Mouse (Mus musculus) liver, adult 2 months (tissue): Measurements from ENCODE around the gene Slc7a4.

Source experiments
- CTCF ChIP-seq: fragments of 200-500 bp; IDR thresholded peaks from 2 replicates; pipeline ENCODE4 v1.5.1; 2011; ENCODE audit warnings: low read depth, low read length, control low read depth
- POLR2A ChIP-seq: fragments of 200-500 bp; IDR thresholded peaks from 2 replicates; pipeline ENCODE4 v1.6.1; 2011; ENCODE audit warnings: low read length, control low read depth; ENCODE audit not compliant: insufficient read depth; ENCODE audit errors: extremely low read depth

GRCm38 (mm10) chr16:17563580-17563979 lies 19.4 kb downstream of the Slc7a4 start:
- TF ChIP-seq POLR2A (no peak), CTCF (no peak)
